Mouse (Mus musculus): ENCODE measurements around the gene Atp8b2. TPM values are rescaled to one million over a fixed set of nuclear protein-coding genes. Genes with fewer than 3 reads are reported as not detected.
A peak's percentile ranks its signal among the peaks of the same experiment; 100 is the strongest.

Atp8b2 gene
- total RNA-seq, 1 experiment = 41.6 TPM

DNA sequence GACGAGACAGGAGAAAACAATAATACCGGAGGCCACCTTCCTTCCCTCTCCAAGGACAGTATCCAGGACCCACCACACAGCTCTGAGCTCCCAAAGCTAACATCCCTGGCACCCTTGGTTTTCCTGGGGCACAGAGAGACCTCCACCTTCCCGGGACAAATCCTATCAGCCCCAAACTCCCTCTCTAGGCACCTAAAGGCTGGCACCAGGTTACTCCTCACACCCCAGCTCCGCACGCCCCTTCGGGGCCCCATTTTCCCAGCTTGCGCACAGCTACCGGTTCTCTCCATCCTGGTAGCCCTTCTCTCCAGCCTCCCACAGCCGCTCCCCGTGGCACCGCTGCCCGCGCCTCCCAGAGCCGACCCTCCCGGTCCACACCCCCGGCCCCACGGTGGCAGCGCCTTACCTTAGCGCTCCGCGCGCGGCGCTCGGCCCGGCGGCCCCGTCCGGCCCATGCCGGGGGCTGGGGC, 522 bp downstream of the Atp8b2 start:
- TF ChIP-seq CHD2 (IDR thresholded peaks at IDR 0.05; ENCODE audit: low read depth, low read length) (no peak), HCFC1 (IDR thresholded peaks at IDR 0.05; ENCODE audit: borderline replicate concordance, insufficient read depth, low read length) (no peak), ZC3H11A (IDR thresholded peaks at IDR 0.05; ENCODE audit: borderline replicate concordance, low read depth, low read length) (no peak), ZNF384 (IDR thresholded peaks at IDR 0.05; ENCODE audit: low read depth, low read length) (no peak), MAFK (IDR thresholded peaks at IDR 0.05; ENCODE audit: insufficient read depth, low read depth, low read length) (no peak)
- Histone ChIP-seq H3K27ac (ENCODE audit: insufficient read depth, low read depth, low read length, poor library complexity, severe bottlenecking) (no peak overlapping the region), H3K36me3 (ENCODE audit: control insufficient read depth, insufficient read depth, low read length, poor library complexity, severe bottlenecking) (no peaks in the 10 kb centered on the region), H3K9ac (ENCODE audit: insufficient read depth, low read depth, low read length, poor library complexity, severe bottlenecking) (peak overlapping the region; percentile 87), H3K9me3 (ENCODE audit: control insufficient read depth, insufficient read depth, low read depth, low read length) (no peaks in the 10 kb centered on the region), H3K4me3 (ENCODE audit: insufficient read depth in 1 of 2, low read depth in 1 of 2, low read length in 2 of 2, poor library complexity in 1 of 2, severe bottlenecking in 1 of 2) (peak overlapping the region; percentile 87 to 90), H3K4me1 (ENCODE audit: control insufficient read depth in 2 of 2, insufficient read depth in 2 of 2, low read length in 2 of 2, poor library complexity in 1 of 2) (peaks cover 0 to 17% of the 10 kb centered on the region in 2 experiments; a peak in 3 of 4 replicates)
- in situ Hi-C loops (cut with MboI; ENCODE audit: low sequenced_read_pairs in 2 of 2, unreplicated experiment in 2 of 2) = no loop called here
- DNase-seq (ENCODE audit: low read depth, low spot score) = no peak

DNA sequence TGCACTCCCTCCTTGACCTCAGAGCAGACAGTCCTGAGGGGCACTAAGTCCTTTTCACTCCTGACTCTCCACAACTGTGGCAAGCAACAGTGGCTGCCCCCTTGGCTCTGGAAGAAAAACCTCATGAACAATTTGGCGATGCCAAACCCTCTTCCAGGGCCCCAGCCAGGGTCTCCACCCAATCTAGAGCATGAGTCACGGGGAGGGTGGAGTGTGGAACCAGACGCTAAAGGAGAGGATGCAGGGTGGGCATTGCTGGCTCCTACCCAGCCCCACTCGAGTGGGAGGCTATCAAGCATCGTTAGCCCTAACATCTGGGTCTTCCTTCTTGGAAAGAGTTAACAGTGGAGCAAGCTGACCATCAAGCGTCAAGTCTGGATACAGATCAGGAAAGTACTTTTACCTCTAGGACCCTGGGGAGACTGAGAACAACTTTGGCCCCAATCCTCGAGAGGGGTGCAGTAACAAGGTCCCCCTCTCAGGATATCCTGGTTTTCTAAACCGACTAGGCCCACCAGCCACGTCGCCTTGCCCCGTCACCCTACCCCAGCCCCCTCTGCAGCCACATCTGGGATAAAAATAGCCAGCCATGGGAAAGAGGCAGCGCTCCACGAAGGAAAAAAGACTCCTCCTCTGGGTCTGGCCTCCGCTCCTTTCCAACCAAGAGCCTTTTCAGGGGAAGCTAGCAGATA, 1.1 kb downstream of the Atp8b2 start:
- Histone ChIP-seq H3K36me3 (ENCODE audit: control insufficient read depth, insufficient read depth, low read length, poor library complexity, severe bottlenecking) (no peaks in the 10 kb centered on the region), H3K9me3 (ENCODE audit: control insufficient read depth, insufficient read depth, low read depth, low read length) (no peaks in the 10 kb centered on the region), H3K4me1 (ENCODE audit: control insufficient read depth in 2 of 2, insufficient read depth in 2 of 2, low read length in 2 of 2, poor library complexity in 1 of 2) (peaks cover 0 to 17% of the 10 kb centered on the region in 2 experiments; a peak in 3 of 4 replicates), H3K4me3 (ENCODE audit: insufficient read depth in 1 of 2, low read depth in 1 of 2, low read length in 2 of 2, poor library complexity in 1 of 2, severe bottlenecking in 1 of 2) (peak overlapping the region; percentile 87 to 90), H3K9ac (ENCODE audit: insufficient read depth, low read depth, low read length, poor library complexity, severe bottlenecking) (peak overlapping the region; percentile 87), H3K27ac (ENCODE audit: insufficient read depth, low read depth, low read length, poor library complexity, severe bottlenecking) (no peak overlapping the region)
- no peak for DNase-seq (ENCODE audit: low read depth, low spot score)
- TF ChIP-seq CHD2 (IDR thresholded peaks at IDR 0.05; ENCODE audit: low read depth, low read length) (no peak), MAFK (IDR thresholded peaks at IDR 0.05; ENCODE audit: insufficient read depth, low read depth, low read length) (no peak), HCFC1 (IDR thresholded peaks at IDR 0.05; ENCODE audit: borderline replicate concordance, insufficient read depth, low read length) (no peak), ZNF384 (IDR thresholded peaks at IDR 0.05; ENCODE audit: low read depth, low read length) (no peak), ZC3H11A (IDR thresholded peaks at IDR 0.05; ENCODE audit: borderline replicate concordance, low read depth, low read length) (no peak)
- in situ Hi-C loops (cut with MboI; ENCODE audit: low sequenced_read_pairs in 2 of 2, unreplicated experiment in 2 of 2) = no loop called here

DNA sequence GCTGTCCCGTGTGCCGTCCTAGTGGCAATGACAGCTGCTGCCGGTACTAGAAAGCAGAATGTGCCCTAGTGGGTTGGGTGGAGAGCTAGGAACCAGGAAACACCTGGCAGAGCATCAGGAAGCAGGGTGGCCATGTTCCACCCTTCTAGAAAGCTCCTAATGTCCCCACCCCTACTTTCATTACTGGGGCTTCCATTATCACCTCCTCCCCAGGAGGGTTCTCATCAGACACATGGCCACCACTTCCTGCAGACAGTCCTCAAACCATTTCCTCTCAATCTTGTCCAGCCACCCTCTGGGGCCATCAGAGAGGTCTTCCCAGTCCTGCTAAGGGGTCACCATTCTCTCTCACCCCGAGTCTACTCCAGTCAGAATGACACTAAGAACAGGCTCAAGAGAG, 1.9 kb downstream of the Atp8b2 start:
- H3K9me3 ChIP-seq (ENCODE audit: control insufficient read depth, insufficient read depth, low read depth, low read length) = no peaks in the 10 kb centered on the region
- H3K4me1 ChIP-seq (ENCODE audit: control insufficient read depth in 2 of 2, insufficient read depth in 2 of 2, low read length in 2 of 2, poor library complexity in 1 of 2) = peaks cover 0 to 21% of the 10 kb centered on the region in 2 experiments; a peak in 3 of 4 replicates
- H3K27ac ChIP-seq (ENCODE audit: insufficient read depth, low read depth, low read length, poor library complexity, severe bottlenecking) = no peak overlapping the region
- no peaks in the 10 kb centered on the region; the same call in 1 of the 2 replicates for H3K36me3 ChIP-seq (ENCODE audit: control insufficient read depth, insufficient read depth, low read length, poor library complexity, severe bottlenecking)
- no peak for DNase-seq (ENCODE audit: low read depth, low spot score)
- TF ChIP-seq ZC3H11A (IDR thresholded peaks at IDR 0.05; ENCODE audit: borderline replicate concordance, low read depth, low read length) (no peak), CHD2 (IDR thresholded peaks at IDR 0.05; ENCODE audit: low read depth, low read length) (no peak), MAFK (IDR thresholded peaks at IDR 0.05; ENCODE audit: insufficient read depth, low read depth, low read length) (no peak), ZNF384 (IDR thresholded peaks at IDR 0.05; ENCODE audit: low read depth, low read length) (no peak), HCFC1 (IDR thresholded peaks at IDR 0.05; ENCODE audit: borderline replicate concordance, insufficient read depth, low read length) (no peak)
- in situ Hi-C loops (cut with MboI; ENCODE audit: low sequenced_read_pairs in 2 of 2, unreplicated experiment in 2 of 2) = no loop called here
- H3K9ac ChIP-seq (ENCODE audit: insufficient read depth, low read depth, low read length, poor library complexity, severe bottlenecking) = no peak overlapping the region
- H3K4me3 ChIP-seq (ENCODE audit: insufficient read depth in 1 of 2, low read depth in 1 of 2, low read length in 2 of 2, poor library complexity in 1 of 2, severe bottlenecking in 1 of 2) = no peak overlapping the region; a peak in 1 of 4 replicates

DNA sequence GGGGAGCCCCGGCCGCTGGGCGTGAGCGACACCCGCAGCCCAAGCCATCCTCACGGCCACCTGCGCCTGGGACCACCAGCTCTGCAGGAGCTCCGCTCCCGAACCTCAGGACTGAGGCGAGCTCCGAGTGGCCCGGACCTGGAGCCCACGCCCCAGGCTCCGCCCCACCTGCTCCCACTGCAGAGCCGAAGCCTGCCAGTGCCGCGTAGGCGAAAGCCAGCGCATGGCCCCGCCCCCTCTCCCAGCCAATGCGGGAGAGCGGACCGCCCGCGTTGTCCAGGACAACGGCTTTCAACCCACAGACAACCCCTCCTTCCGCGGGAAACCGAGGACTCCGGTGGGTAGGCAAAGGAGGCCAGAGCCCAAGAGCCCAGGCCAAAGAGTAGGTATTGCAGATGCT, 2.8 kb downstream of the Atp8b2 start:
- H3K4me1 ChIP-seq (ENCODE audit: control insufficient read depth in 2 of 2, insufficient read depth in 2 of 2, low read length in 2 of 2, poor library complexity in 1 of 2) = peaks cover 0 to 23% of the 10 kb centered on the region in 2 experiments; a peak in 3 of 4 replicates
- H3K27ac ChIP-seq (ENCODE audit: insufficient read depth, low read depth, low read length, poor library complexity, severe bottlenecking) = no peak overlapping the region
- peaks cover 6% of the 10 kb centered on the region for H3K36me3 ChIP-seq (ENCODE audit: control insufficient read depth, insufficient read depth, low read length, poor library complexity, severe bottlenecking)

More for the DNA sequence above, 2.8 kb downstream of the Atp8b2 start:
- in situ Hi-C loops (cut with MboI; ENCODE audit: low sequenced_read_pairs in 2 of 2, unreplicated experiment in 2 of 2) = no loop called here
- Histone ChIP-seq H3K9ac (ENCODE audit: insufficient read depth, low read depth, low read length, poor library complexity, severe bottlenecking) (peak overlapping the region; percentile 24; the same call in 1 of the 2 replicates), H3K9me3 (ENCODE audit: control insufficient read depth, insufficient read depth, low read depth, low read length) (no peaks in the 10 kb centered on the region), H3K4me3 (ENCODE audit: insufficient read depth in 1 of 2, low read depth in 1 of 2, low read length in 2 of 2, poor library complexity in 1 of 2, severe bottlenecking in 1 of 2) (peak overlapping the region; percentile 68 to 75)
- TF ChIP-seq MAFK (IDR thresholded peaks at IDR 0.05; ENCODE audit: insufficient read depth, low read depth, low read length) (no peak), HCFC1 (IDR thresholded peaks at IDR 0.05; ENCODE audit: borderline replicate concordance, insufficient read depth, low read length) (no peak), CHD2 (IDR thresholded peaks at IDR 0.05; ENCODE audit: low read depth, low read length) (no peak), ZC3H11A (IDR thresholded peaks at IDR 0.05; ENCODE audit: borderline replicate concordance, low read depth, low read length) (no peak), ZNF384 (IDR thresholded peaks at IDR 0.05; ENCODE audit: low read depth, low read length) (no peak)
- DNase-seq (ENCODE audit: low read depth, low spot score) = peak; percentile 87

Measured in ES-E14 (cell line).